Mouse (Mus musculus) left cerebral cortex, postnatal 4 days (tissue): ENCODE results near the gene Kcna1. TPM values are rescaled to one million over a fixed set of nuclear protein-coding genes. Genes with fewer than 3 reads are reported as not detected.
A peak's percentile ranks its signal among the peaks of the same experiment; 100 is the strongest.

Experiments used
- DNase-seq: peaks from one replicate; pipeline ENCODE4 v3.0.0-alpha.2; 2022
- intact Hi-C: fragments of 180-260 bp; cut with DNase I; formaldehyde crosslinking; loops from one replicate; pipeline ENCODE4 v1.15.1; 2025
- total RNA-seq, 2 experiments: library from RNA; stranded (reverse); gene quantifications; 2 replicates each; pipeline ENCODE4 v1.2.3; 2021

Gene Kcna1
- total RNA-seq, 2 experiments from 2014 or later: 7.8 to 10.1 TPM

- intact Hi-C loops: no loop called here
Measured at GRCm38 (mm10) chr6:126599201-126599995, 46.8 kb downstream of the Kcna1 start.

DNA sequence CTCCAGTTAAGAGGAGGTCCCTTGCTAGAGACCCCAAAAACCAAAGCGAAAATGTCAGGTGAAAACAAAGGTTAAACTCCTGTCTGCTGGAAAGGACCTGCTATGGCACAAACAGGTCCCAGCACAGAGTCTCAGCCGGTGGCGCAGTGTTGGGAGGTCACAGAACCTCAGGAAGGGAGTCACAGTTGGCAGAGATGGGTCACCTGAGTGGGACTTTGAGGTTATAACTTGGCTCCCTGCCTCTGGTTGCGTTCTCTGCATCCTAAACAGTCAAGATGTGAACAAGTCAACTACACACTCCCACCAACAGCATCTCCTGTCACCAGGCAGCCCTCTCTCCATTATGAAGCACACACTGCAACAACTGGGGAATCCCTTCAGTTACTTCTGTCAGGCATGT lies 48.4 kb downstream of the Kcna1 start:
- no peak for DNase-seq
- intact Hi-C loops: no loop called here

More at GRCm38 (mm10) chr6:126599201-126599995, 46.8 kb downstream of the Kcna1 start:
- DNase-seq: no peak

GRCm38 (mm10) chr6:126595805-126596629 lies 50.2 kb downstream of the Kcna1 start:
- DNase-seq: peak; percentile 33
- intact Hi-C loops: no loop called here

GRCm38 (mm10) chr6:126595130-126595529 lies 51.1 kb downstream of the Kcna1 start:
- DNase-seq: no peak
- intact Hi-C loops: no loop called here

DNA sequence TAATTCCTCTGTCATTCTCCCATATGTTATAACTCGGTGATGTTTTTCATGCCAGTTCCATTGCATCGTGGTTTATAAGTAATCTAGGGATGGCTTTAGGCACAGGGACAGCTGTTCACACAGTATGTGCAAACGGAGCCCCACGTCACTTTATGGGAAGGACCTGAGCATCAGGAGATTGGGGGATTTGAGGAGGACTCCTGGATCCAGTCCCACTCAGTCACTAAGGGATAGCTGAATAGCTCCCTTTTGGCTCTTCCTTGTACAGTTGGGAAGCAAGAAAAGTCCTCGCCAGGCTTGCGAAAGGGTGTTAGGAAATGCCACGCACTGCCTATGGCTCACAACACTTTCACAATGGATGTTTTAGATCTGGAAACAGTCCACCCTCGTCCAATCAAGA lies 51.8 kb downstream of the Kcna1 start:
- peak; percentile 45 for DNase-seq
- intact Hi-C loops: no loop called here

GRCm38 (mm10) chr6:126593336-126593735 lies 52.8 kb downstream of the Kcna1 start:
- intact Hi-C loops: no loop called here

More at GRCm38 (mm10) chr6:126593336-126593735, 52.8 kb downstream of the Kcna1 start:
- peak; percentile 20 for DNase-seq

Other genes with a start within 250 kb of the Kcna1 start
- 1 to 10 TPM; 1.3 to 1.9 TPM for gene Kcna5, start 111.0 kb downstream of the Kcna1 start, total RNA-seq
- gene Kcna6, start 94.3 kb upstream of the Kcna1 start, total RNA-seq: 10 to 100 TPM; 59.1 to 60.9 TPM
- gene Ndufa9, start 202.8 kb upstream of the Kcna1 start, total RNA-seq: 100 to 1,000 TPM; 119 to 121 TPM
- gene Akap3, start 206.7 kb upstream of the Kcna1 start, total RNA-seq: under 1 TPM; 0.12 to 0.30 TPM